Mouse (Mus musculus) liver, postnatal 0 days (tissue): ENCODE data around the gene Bglap.

ENCODE experiments used
- CTCF ChIP-seq: sonication (generic); IDR thresholded peaks from 2 replicates; pipeline ENCODE4 v1.5.1; 2016; ENCODE audit warnings: antibody characterized with exemption, low read depth
- EP300 ChIP-seq: IDR thresholded peaks from 2 replicates; pipeline ENCODE4 v1.6.1; 2016; ENCODE audit warnings: antibody characterized with exemption, low read depth, mild to moderate bottlenecking

DNA sequence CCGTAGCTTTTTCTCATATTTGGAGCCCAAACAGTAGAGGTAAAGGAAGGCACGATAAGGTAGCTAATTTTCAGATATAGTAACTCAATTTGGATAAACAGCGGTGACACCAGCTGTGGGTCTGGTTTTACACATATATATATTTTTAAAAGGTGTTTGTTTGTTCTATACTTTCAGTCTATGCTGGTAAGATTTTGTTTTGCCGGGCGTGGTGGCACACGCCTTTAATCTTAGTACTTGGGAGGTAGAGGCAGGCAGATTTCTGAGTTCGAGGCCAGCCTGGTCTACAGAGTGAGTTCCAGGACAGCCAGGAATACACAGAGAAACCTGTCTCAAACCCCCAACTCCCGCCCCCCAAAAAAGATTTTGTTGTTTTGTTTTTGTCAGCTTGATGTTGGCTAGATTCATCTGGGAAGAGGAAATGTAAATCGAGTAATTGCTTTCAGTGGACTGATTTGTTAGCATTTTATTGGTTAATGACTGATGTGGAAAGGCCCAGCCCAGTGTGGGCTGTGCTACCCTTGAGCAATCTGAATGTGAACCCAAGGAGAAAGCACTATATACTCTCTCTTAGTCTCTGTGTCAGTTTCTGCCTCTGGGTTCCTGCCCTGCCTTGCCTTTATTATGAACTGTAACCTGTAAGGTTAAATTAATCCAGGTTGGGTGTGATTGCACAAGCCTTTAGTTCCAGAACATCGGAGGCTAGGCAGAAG, 41.6 kb upstream of the Bglap start:
- TF ChIP-seq EP300 (no peak), CTCF (no peak)
